Comparison of ENCODE assay signal across 23 mouse cellular contexts in genomic region chr4:129570028-129570427, GRCm38 (mm10). TPM values are rescaled to one million over a fixed set of nuclear protein-coding genes. Genes with fewer than 3 reads are reported as not detected.
DNase-seq lines count a peak whose midpoint lies in the region; ATAC-seq lines count a peak whose summit lies in the region.
"Had no signal": no experiment of that assay in that cellular context is flagged by ENCODE, and none has a peak within 500 bp of the region (broad histone marks: within the 10 kb centered on the region; RNA-seq: fewer than 3 reads in every experiment).

No protein-coding gene starts in this region.

- ATAC-seq in activated CD4-positive, CD25-positive, alpha-beta regulatory T cell, adult 4 months, result peak; percentile 47
- ATAC-seq: forebrain, embryonic 15.5 days; hindbrain, postnatal 0 days; Patski had no signal

- peak; percentile 86 for DNase-seq in CD4-positive, CD25-positive, alpha-beta regulatory T cell, adult 2 months (ENCODE audit: low read depth, low spot score)
- DNase-seq in CD8-positive naive resting alpha-beta T cell, adult 2 months (ENCODE audit: low read depth in 2 of 2, low spot score in 2 of 2), result peak; percentile 42 to 52
- DNase-seq in natural killer cell, adult 2 months (ENCODE audit: low spot score in 2 of 2), result peak; percentile 58 to 70
- no peak for DNase-seq in right cerebral cortex, postnatal 25 days
- DNase-seq in left cerebral cortex, postnatal 14 days (ENCODE audit: low spot score in 2 of 2), result no peak
- DNase-seq in cerebellum, postnatal 10 days, result no peak
- DNase-seq in layer of hippocampus, postnatal 14 days (ENCODE audit: low spot score in 2 of 2), result no peak
- DNase-seq: adrenal gland, adult 8-10 months; adrenal gland, postnatal 36 days; cerebellum, adult 2 months; cerebellum, postnatal 14 days; embryo, embryonic 11 days; gastrocnemius, postnatal 14 days; heart, adult 2 months; heart, postnatal 14 days had no signal

- intact Hi-C loops in left cerebral cortex, postnatal 14 days (cut with DNase I), result no loop called here

RNA-seq across cellular contexts. Expression of gene Lck, which starts 3.4 kb away (rescaled TPM):
- 1,000 to 10,000 TPM; 1,301 to 1,674 TPM for polyA plus RNA-seq in activated CD4-positive, CD25-positive, alpha-beta regulatory T cell, adult 4 months (2017; shearing (Covaris generic))
- total RNA-seq in left cerebral cortex, postnatal 14 days (2021), result 1 to 10 TPM; 5.5 to 8.5 TPM
- total RNA-seq in layer of hippocampus, postnatal 14 days (2021), result 1 to 10 TPM; 4.0 to 4.4 TPM
- total RNA-seq: gastrocnemius, adult 18-20 months had no signal

RNA-seq across cellular contexts. Expression of gene Fam167b, which starts 8.3 kb away (rescaled TPM):
- polyA plus RNA-seq in activated CD4-positive, CD25-positive, alpha-beta regulatory T cell, adult 4 months (2017; shearing (Covaris generic)), result 1 to 10 TPM; 1.3 to 1.6 TPM
- not detected for total RNA-seq in left cerebral cortex, postnatal 14 days (2021)
- total RNA-seq in layer of hippocampus, postnatal 14 days (2021), result under 1 TPM in 1 of 2 experiments, not detected in 1; 0.37 TPM
- total RNA-seq: common myeloid progenitor, adult 5-6 weeks; gastrocnemius, adult 18-20 months; hematopoietic stem cell, adult 5-6 weeks; hindbrain, postnatal 0 days; MEL had no signal
- polyA plus RNA-seq: Patski had no signal

RNA-seq across cellular contexts. Expression of gene Hdac1, which starts 27.5 kb away (rescaled TPM):
- 100 to 1,000 TPM; 225 to 283 TPM for polyA plus RNA-seq in activated CD4-positive, CD25-positive, alpha-beta regulatory T cell, adult 4 months (2017; shearing (Covaris generic))
- total RNA-seq in left cerebral cortex, postnatal 14 days (2021), result 10 to 100 TPM; 27.2 to 30.2 TPM
- 10 to 100 TPM; 36.4 to 44.6 TPM for total RNA-seq in layer of hippocampus, postnatal 14 days (2021)

RNA-seq across cellular contexts. Expression of gene Eif3i, which starts 30.4 kb away (rescaled TPM):
- polyA plus RNA-seq in activated CD4-positive, CD25-positive, alpha-beta regulatory T cell, adult 4 months (2017; shearing (Covaris generic)), result 100 to 1,000 TPM; 377 to 435 TPM
- 100 to 1,000 TPM; 139 to 140 TPM for total RNA-seq in left cerebral cortex, postnatal 14 days (2021)
- 100 to 1,000 TPM; 121 to 128 TPM for total RNA-seq in layer of hippocampus, postnatal 14 days (2021)

RNA-seq across cellular contexts. Expression of gene Tmem234, which starts 30.4 kb away (rescaled TPM):
- 100 to 1,000 TPM; 296 to 341 TPM for polyA plus RNA-seq in activated CD4-positive, CD25-positive, alpha-beta regulatory T cell, adult 4 months (2017; shearing (Covaris generic))
- total RNA-seq in left cerebral cortex, postnatal 14 days (2021), result 100 to 1,000 TPM in 1 of 2 experiments, 10 to 100 TPM in 1; 91.8 to 105 TPM
- 10 to 100 TPM; 86.1 to 90.9 TPM for total RNA-seq in layer of hippocampus, postnatal 14 days (2021)

Comparison
In these comparisons a context has a peak if more than half of its experiments do, and no peak if none do; other contexts are left out.
1. DNase-seq: peak in CD4-positive, CD25-positive, alpha-beta regulatory T cell, adult 2 months (single experiment), CD8-positive naive resting alpha-beta T cell, adult 2 months (2 of 2) and natural killer cell, adult 2 months (2 of 2); none in right cerebral cortex, postnatal 25 days (single experiment), left cerebral cortex, postnatal 14 days (0 of 2), cerebellum, postnatal 10 days (0 of 2) and layer of hippocampus, postnatal 14 days (0 of 2).